Mouse (Mus musculus): ENCODE data around the gene Mgst3. TPM values are rescaled to one million over a fixed set of nuclear protein-coding genes. Genes with fewer than 3 reads are reported as not detected.

The Mgst3 gene
- total RNA-seq, 2 experiments from 2014 or later, result 298 to 410 TPM

DNA sequence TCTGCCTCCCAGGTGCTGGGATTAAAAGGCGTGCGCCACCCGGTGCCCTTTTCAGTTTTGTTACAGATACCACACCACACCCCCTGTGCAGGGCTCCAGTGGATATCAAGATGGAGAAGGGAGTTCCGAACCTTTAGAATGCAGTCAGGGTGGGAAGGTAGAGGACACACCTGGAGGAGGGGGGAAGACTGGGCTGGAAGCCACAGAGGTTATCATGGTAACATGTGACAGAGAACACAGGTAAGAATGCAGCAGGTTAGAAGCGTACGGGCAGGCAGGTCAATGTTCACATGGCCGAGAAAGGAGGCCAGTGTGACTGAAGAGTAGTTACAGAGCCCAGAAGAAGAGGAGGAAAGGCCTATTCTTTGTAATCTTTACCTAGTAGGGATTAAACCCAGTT, 4.1 kb downstream of the Mgst3 start:
- ATAC-seq (replicated peaks; ENCODE audit: low FRiP score, poor library complexity, severe bottlenecking), result no peak

DNA sequence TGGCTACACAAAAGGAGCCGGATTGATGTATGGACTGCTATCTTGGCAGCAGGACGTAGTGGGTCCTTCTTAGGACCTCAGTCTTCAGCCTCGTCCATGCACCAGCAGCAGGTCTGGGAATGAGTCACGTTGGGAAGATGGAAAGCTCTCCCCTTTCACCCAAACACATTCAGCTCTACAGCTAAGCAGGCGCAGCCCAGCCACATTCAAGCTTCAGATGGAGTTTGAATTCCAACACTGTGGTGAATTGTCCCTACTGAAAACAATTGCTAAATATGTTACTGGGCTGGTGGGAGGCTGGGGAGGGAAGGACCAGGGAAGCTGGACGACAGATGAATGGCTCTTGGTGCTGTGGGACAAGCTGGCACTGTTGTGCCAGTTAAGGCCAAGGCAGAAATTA, 5.1 kb downstream of the Mgst3 start:
- no peak for ATAC-seq (replicated peaks; ENCODE audit: low FRiP score, poor library complexity, severe bottlenecking)

DNA sequence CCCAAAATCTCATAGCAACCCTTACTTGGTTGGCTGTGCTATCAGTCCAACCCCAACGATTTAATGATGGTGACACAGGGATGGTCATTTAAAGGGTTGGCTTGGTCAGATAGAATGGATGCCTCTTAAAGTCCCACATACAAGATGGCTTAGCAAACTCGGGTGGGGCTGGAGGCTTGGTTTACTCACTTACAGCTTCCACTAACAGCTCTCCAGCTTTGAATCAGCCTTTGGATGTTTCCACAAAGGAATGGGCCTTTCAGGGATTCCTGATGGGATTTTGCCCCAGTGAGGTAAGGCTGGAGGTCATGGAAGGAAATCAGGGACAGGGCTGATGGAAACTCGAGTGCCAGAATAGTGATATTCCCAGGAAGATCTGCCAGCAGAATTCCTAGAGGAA, 5.8 kb downstream of the Mgst3 start:
- ATAC-seq (replicated peaks; ENCODE audit: low FRiP score, poor library complexity, severe bottlenecking), result no peak

DNA sequence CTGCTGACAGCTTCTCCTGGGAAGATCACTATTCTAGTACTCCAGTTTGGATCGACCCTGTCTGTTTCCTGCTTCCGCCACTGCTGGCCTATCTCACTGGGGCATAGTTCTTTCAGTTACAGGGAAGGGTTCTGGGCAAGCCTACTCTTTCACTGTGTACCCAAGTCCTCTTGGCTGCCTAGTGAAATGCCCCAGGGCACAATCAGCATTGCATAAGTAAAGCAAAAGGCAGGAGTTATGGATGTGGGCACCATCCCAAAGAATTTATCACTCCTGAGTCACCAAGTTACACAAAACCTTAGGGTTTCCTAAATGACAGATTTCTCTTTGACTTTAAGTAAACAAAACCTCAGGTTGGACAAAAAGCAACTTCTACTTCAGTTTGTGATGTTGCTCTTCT, 6.3 kb downstream of the Mgst3 start:
- no peak for ATAC-seq (replicated peaks; ENCODE audit: low FRiP score, poor library complexity, severe bottlenecking)

DNA sequence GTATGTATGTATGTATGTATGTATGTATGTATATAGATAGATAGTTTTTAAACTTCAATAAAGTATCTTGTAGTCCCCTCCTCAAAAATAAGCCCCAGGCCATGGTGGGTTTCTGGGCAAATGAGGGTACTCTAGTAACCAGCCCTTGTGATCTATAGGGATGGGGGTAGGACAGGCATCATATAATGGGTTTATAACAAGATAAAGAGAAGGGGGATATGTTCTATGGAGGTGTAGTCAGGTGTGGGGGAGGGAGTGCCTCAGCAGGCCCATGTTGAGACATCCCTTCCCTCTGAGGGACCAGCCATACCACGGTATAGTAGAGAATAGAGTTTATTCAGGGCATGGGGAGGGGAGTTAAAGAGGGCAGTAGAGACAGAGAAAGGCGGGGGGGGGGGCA, 7.2 kb downstream of the Mgst3 start:
- ATAC-seq (replicated peaks; ENCODE audit: low FRiP score, poor library complexity, severe bottlenecking), result no peak

DNA sequence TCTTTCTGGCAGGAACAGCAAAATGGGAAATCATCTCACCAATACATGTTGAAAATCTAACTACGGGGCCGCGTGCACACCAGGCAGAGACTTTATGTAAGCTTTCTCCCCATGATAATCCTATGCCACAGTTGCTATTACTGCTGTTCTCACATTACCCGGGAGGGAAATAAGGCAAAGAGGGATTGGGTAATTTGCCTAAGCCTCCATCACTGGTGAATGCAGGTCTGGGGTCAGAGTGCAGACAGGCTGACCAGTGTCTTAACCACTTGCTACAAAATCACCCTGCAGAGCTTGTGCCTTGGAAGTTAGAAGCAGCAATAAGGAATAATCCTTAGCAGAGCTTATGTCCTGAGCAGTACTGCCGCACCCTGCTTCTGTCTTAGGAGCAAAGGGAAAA, 8.0 kb downstream of the Mgst3 start:
- no peak for ATAC-seq (replicated peaks; ENCODE audit: low FRiP score, poor library complexity, severe bottlenecking)

DNA sequence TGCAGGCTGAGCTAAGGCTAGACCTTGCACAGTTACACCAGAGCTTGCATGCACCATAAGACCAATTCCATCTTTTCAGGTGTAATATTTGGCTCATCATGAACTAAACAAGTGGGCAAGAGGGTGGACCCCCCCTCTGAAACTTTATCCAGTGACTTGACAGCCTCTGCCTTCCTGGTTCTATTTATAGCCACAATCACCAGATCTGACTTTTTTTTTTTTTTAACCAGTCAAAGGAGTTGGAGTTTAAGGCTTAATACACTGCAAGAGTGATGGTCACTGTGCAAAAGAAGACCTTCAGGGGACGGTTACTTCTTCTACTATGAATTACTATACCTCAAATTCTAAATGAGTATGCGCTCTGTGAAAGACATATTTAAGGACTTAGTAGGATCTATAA, 8.4 kb downstream of the Mgst3 start:
- no peak for ATAC-seq (replicated peaks; ENCODE audit: low FRiP score, poor library complexity, severe bottlenecking)

DNA sequence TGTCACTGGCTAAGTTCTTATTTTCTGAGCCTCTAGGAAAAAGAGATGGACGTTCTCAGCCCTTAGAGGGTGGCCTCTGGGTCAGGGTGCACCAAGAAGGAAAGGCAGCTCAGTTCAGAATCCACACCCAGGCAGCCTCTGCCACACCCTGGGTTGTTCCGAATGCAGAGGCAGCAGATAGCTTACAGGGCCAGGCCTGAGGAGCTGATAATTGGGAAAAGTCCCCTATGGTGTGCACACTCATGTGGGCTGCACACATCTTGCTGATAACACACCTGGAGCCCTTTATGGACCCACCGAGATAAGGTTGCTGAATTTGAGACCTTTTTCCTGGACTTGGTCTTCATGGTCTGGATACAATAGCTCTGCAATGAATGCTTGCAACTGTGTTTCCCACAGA, 9.5 kb downstream of the Mgst3 start:
- peak; percentile 89 for ATAC-seq (replicated peaks; ENCODE audit: low FRiP score, poor library complexity, severe bottlenecking)

DNA sequence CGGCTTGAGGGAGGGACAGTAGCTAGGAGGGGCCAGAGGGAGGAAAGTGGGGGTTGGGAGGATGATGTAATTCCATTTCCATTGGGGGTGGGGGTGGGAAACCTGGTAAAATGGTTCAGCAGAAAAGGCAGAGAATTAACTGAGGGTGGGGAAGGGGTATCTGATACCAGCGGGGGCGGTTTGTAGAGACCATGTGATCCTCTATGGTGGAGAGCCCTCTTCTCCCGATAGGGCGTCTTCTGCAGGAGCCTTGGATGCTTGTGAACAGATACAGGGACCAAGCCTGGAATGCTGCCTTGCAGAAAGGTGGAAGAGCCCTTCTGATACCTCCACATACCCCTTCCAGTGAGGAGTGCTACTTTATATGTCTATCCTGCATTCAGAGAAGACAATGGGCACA, 10.5 kb downstream of the Mgst3 start:
- no peak for ATAC-seq (replicated peaks; ENCODE audit: low FRiP score, poor library complexity, severe bottlenecking)

DNA sequence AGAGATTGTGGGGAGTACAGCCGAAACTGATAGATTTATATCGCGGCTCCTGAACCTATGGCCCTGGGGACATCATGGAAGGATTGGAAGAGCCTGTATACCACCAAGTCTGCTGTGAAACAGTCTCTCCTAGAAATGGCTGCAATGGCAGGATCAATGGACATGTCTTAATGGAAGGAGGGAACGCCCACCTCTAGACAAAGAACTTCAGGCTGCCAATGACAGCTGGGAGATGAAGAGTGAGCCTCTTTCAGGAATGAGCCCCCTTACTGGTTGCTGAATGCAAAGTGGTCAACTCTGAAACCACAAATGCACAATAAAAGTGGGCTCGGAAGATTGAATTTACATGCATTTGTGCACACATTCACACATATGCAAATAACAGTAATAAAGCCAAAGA, 10.9 kb downstream of the Mgst3 start:
- ATAC-seq (replicated peaks; ENCODE audit: low FRiP score, poor library complexity, severe bottlenecking), result no peak

DNA sequence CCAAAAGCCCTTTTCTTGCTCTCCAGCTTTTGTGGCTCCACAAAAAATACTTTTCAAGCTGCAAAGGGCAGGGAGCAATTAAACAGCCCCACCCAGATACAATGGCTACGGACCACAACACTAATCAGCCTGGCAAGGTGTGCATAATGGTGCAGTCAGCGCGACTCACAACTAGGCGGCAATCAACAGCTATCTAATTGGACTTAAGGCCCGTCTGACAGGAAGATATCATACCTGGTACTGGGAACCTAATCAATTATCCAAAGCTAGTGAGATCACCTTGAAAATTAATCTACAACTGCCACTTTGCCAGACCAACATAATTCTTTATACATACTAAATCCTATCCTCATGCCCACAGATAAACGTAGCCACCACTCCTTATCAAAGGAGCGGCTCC, 11.3 kb downstream of the Mgst3 start:
- ATAC-seq (replicated peaks; ENCODE audit: low FRiP score, poor library complexity, severe bottlenecking), result no peak

DNA sequence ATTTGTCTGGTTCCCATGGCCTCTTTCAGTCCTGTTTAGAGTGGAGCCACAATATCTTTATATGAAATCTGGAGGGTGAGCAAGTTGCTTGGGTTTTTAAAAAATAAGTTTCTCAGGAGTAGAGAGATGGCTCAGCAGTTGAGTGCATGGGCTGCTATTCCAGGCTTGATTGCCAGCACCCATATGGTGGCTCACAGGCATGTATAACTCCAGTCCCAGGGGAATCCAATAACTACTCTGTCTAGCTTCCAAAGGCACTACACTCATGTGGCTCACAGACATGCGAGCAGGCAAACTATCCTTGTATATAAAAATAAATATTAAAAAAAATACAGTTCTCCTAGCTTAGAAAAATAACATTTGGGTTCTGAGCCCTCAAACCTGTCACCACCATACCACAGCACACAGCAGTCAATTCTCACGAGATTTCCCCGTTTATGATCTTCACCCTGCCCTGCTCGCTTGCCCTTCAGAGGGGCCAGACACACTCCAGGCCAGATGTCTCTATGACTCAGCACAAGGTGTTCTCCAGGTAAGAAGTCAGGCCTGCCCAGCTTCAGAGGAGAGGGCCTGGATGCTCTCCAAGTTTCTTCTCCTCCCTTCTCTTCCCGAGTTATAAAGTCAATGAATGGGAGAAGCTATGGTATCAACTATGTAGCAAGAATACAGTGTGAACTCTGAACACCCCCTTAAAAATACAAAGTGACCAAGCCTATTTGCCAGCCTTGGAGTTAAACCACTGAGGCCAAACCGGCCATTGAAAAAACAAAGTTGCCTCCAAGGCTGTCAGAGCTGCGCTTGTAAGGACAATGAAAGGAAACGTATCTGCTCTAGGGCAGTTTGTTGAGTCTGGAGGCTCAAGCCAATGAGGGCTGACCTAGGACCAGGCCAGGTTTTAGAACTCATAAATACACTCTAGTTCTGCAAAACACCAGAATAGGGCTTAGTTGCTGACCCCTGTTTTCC, 12.3 kb downstream of the Mgst3 start:
- ATAC-seq (replicated peaks; ENCODE audit: low FRiP score, poor library complexity, severe bottlenecking), result no peak

DNA sequence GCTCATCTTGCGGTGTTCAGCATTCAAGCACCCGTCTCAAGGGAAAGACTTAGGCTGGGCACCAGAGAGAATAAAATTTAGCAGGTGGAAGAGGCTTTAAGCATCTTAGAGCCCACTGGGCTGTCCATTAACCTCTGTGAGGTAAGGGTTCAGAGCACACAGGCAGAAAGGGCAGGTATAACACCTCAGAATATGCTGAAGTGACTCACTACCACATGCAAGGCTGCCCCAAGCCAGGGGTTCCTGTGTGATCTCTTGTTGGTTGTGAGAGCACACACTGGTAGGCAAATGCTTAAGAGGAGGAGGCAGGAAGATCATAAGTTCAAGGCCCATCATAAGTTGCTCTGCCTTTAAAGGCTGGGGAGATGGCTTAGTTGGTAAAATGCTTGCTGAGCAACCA, 13.4 kb downstream of the Mgst3 start:
- ATAC-seq (replicated peaks; ENCODE audit: low FRiP score, poor library complexity, severe bottlenecking), result no peak

DNA sequence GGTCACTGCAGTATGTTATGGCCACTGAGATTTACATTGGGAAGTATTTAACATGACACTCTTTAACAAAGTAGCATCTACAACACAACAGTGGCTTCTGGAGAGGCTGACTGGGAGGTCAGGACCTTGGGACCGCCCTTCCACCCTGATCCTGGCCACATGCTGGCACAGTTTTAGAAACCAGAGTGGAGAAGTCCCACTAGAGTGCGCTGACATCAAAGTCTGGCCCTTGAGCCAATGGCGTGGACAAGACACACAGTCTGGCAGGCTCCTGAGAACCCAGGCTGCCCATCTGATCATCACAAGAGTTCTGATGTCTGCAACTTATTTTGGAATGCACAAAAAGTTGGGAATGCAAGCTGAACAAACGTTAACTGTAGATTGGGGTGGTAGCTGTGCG, 13.9 kb downstream of the Mgst3 start:
- no peak for ATAC-seq (replicated peaks; ENCODE audit: low FRiP score, poor library complexity, severe bottlenecking)

DNA sequence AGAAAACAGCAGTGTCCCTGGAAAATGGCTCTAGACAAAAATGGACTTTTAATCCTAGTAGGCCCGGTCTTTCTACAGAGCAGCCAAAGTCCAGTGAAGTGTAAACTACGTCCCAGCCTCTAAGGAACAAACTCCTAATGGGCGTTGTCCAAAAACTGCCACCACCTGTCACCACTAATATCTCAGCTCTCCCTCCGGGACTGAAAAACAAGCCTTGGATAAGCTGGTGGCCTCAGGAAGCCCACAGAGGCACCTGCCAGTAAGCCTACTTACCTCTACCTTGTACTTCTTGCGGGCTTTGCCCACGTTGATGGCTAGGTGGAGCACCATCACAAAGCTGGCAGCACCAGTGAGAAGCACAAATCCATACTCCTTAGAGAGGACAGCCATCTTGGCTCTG, 15.6 kb downstream of the Mgst3 start:
- ATAC-seq (replicated peaks; ENCODE audit: low FRiP score, poor library complexity, severe bottlenecking), result no peak

DNA sequence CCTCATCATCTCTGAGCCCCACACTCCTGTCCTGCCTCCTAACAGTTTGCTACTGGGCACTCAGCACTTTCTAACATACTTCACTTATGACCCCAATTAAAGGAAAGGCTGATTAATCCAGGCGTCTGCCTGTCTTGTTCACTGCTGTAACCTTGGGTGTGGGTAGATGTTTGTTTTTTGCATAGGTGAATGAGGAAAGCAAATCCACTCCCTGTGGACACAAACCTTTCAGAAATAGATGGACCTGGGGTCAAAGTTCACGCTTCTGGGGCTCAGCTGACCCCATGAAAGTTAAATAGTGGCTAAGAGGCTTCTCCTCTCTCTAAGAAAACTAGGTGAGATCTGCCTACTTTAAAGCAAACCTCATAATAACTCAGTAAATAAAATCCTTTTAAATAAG, 18.7 kb downstream of the Mgst3 start:
- ATAC-seq (replicated peaks; ENCODE audit: low FRiP score, poor library complexity, severe bottlenecking), result no peak

DNA sequence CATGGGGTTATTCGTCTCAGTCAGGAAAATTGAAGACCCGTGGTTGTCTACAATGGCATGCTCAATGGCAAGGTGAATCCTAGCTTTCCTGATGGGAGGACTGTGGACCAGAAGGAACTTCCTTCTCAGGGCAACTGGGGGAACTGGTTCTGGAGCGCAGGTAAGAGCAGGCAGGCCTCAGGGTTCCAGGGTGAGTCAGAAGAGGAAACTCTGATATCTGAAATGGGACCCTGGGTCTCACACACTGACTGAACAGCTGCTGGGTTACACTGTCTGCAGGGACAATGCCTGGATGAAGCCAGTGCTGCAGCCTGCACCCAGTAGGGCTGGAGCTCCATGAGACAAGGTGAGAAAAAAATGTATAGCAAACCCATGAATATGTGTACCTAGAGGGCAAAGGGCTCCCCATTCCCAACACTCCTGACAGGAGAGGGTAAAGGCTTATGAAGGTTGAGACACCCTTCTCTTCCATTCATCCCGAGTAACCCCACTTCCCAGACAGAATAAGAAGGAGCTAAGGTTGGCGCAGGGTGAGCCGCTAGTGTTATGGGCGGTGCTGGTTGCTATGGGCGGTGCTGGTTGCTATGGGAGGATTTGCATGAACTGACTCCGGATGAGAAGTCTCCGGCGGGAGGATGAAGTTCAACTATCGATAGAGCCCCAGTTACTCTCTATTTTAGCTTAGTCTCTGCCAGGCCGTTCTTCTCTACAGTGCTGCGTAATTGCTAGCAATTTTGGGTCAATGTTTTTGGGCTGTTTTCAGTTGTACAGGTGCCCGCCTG, 19.4 kb downstream of the Mgst3 start:
- peak; percentile 76 for ATAC-seq (replicated peaks; ENCODE audit: low FRiP score, poor library complexity, severe bottlenecking)

DNA sequence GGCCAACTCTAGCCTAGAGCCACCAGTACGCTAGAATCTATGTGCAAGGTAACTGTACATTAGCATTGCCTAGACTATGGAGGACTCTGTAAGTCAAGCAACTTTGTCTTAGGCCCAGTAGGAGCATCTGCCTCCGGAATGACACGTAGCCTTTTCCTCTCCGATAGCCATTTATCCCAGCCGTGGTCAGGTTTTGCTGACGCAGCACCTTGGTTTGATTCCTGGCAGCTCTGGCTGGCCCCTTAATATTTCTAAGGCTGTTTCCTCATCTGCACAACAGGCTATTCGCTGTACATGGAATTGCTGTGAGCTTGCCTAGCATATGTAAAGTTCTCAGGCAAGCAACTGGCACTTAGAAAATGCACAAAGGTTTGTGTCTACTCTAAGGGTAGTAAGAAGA, 20.9 kb downstream of the Mgst3 start:
- ATAC-seq (replicated peaks; ENCODE audit: low FRiP score, poor library complexity, severe bottlenecking), result no peak

DNA sequence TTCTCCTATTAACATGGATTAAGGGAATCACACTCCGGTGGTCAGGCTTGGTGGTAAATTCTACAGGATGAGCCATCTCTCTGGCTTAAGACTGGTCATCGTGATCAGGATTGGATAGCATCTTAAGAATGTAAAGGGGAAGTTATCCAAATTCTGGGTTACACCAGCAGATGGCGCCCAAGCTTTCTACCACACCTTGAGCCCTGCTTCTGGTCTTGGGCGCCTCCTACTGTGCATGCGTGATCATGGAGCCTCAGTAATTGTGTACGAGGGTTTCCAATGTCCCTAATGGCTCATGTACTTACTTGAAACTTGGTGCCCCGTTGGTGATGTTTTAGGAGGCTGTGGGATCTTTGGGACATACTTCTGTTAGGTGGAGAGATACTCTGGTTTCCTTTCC, 23.7 kb downstream of the Mgst3 start:
- peak; percentile 73 for ATAC-seq (replicated peaks; ENCODE audit: low FRiP score, poor library complexity, severe bottlenecking)

DNA sequence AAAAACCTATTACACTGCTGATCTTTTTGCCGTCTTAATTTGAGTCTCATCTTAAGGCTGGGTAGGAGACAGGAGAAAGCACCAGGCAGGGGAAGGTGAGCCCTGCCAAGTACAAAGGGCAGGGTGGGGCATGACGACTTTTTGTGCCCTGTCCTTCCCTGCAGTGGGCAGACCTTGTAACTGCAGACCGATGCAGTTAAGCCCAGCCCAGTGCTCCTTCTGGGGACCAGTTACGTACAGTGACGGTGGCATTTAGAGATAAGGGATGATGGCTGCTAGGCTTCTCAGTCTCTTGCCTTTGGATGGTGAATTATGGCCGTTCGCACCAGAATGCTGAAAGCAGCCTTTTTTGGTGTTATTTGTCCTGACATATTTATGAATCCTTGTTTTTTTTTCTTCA, 25.1 kb downstream of the Mgst3 start:
- ATAC-seq (replicated peaks; ENCODE audit: low FRiP score, poor library complexity, severe bottlenecking), result peak; percentile 89

DNA sequence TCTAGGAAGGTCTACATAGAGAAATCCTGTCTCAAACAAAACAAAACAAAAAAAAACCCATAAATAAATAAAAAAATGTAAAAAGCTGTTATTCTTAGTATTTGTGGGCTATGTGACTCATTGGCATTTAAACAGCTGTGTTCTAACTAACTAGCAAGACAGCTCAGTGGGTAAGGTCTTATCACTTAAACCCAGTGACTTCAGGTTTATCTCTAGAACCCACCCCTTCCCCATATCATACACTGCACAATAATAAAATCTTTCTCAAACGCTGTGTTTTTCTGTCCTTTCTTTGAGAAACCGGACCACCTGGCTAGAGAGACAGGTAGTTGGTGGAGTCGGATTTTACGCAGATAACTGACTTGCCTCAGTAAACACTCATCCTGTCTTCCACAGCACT, 25.6 kb downstream of the Mgst3 start:
- ATAC-seq (replicated peaks; ENCODE audit: low FRiP score, poor library complexity, severe bottlenecking), result peak; percentile 13
